In the genomic region with DNA sequence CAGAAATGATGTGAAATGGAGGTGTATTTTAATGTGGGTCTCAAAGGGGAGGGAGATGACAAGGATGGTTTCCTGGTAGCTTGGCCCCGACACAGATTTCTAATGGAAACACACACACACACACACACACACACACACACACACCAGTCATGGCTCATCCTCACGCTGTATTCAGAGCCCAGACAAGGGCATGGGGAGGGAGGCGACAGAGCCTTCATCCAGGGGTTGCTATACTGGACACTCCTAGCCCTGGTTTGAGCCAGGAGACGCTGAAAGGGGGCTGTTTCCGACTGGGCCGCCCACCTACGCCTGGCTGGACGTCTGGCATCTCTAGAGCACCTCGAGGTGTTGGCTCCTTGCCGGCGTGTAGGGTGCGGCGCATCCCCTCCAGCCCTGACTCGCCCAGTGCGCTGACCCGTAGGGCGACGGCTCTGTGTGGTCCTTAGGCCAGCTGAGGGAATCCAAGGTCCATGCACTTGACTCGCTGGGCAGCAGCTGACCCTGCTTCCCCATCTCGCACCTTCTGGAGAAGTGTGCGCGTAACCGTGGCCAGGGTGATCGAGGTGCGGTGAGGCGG, we compare ENCODE assay signal across 7 mouse cellular contexts. TPM values are rescaled to one million over a fixed set of nuclear protein-coding genes. Genes with fewer than 3 reads are reported as not detected.
DNase-seq lines count a peak whose midpoint lies in the region; ATAC-seq and TF ChIP-seq lines count a peak whose summit lies in the region.

Dbndd2 (plus strand) TSS at position 426 of the 577 bp plus-strand sequence.

- peak; percentile 47 for DNase-seq in adrenal gland, postnatal 10 days
- DNase-seq in gastrocnemius, adult 18-20 months (ENCODE audit: low spot score), result peak; percentile 31
- peak in 1 of 2 experiments; percentile 67 for DNase-seq in left cerebral cortex, postnatal 14 days (ENCODE audit: low spot score in 2 of 2)
- DNase-seq in urinary bladder, adult 2 months (ENCODE audit: low spot score), result peak; percentile 58

- H3K27ac ChIP-seq in ES-Bruce4 (ENCODE audit: insufficient read depth, low read length), result no peak within 1 kb of the TSS
- H3K27ac ChIP-seq in hindbrain, embryonic 13.5 days, result no peak within 1 kb of the TSS; the same call in 1 of the 2 replicates

- peak within 1 kb of the TSS; percentile 100 for H3K4me2 ChIP-seq in hindbrain, embryonic 13.5 days

- no peak for TF ChIP-seq EP300 in ES-Bruce4 (IDR thresholded peaks at IDR 0.05; ENCODE audit: insufficient read depth, low read depth, low read length)

- H3K36me3 ChIP-seq in ES-Bruce4 (ENCODE audit: control insufficient read depth, insufficient read depth, low read length, poor library complexity, severe bottlenecking), result no peaks in the 10 kb centered on the region
- H3K36me3 ChIP-seq in hindbrain, embryonic 13.5 days, result peaks cover 12% of the 10 kb centered on the region

- no peaks in the 10 kb centered on the region for H3K4me1 ChIP-seq in ES-Bruce4 (ENCODE audit: control insufficient read depth, insufficient read depth, low read length)
- H3K4me1 ChIP-seq in hindbrain, embryonic 13.5 days (replicated peaks), result peaks cover 16% of the 10 kb centered on the region

- TF ChIP-seq CTCF in ES-Bruce4 (IDR thresholded peaks at IDR 0.05; ENCODE audit: low read depth, low read length), result no peak

- under 1% methylated on average over 25 of the region's 26 CpGs for WGBS in hindbrain, embryonic 13.5 days

- peaks cover 5% of the 10 kb centered on the region for H3K27me3 ChIP-seq in ES-Bruce4 (ENCODE audit: control insufficient read depth, insufficient read depth, low read length, poor library complexity, severe bottlenecking)
- peaks cover 47% of the 10 kb centered on the region for H3K27me3 ChIP-seq in hindbrain, embryonic 13.5 days

- peak; percentile 79 for ATAC-seq in hindbrain, embryonic 13.5 days (ENCODE audit: low FRiP score)
- ATAC-seq in megakaryocyte progenitor cell, adult 5-6 weeks (replicated peaks; ENCODE audit: poor library complexity), result 0 out of 2 replicates have a peak, but pooled peaks have one; percentile 26

- H3K9me3 ChIP-seq in ES-Bruce4 (replicated peaks; ENCODE audit: control insufficient read depth, insufficient read depth, low read length, poor library complexity, severe bottlenecking), result no peaks in the 10 kb centered on the region
- no peaks in the 10 kb centered on the region for H3K9me3 ChIP-seq in hindbrain, embryonic 13.5 days

- peak within 1 kb of the TSS; percentile 74 for H3K4me3 ChIP-seq in ES-Bruce4 (ENCODE audit: low read depth, low read length)
- H3K4me3 ChIP-seq in hindbrain, embryonic 13.5 days, result peak within 1 kb of the TSS; percentile 77

- peak within 1 kb of the TSS; percentile 68 for H3K9ac ChIP-seq in ES-Bruce4 (ENCODE audit: low read depth, poor library complexity, severe bottlenecking)
- peak within 1 kb of the TSS; percentile 79 for H3K9ac ChIP-seq in hindbrain, embryonic 13.5 days

- intact Hi-C loops in left cerebral cortex, postnatal 14 days (cut with DNase I), result no loop called here

- no peak for TF ChIP-seq POLR2A in ES-Bruce4 (IDR thresholded peaks at IDR 0.05; ENCODE audit: insufficient read depth, low read length)

RNA-seq across cellular contexts. Expression of gene Dbndd2, which starts in this region (rescaled TPM):
- 6.4 and 7.1 TPM in 2 replicates for polyA plus RNA-seq in ES-Bruce4 (2011; ENCODE audit: insufficient read depth, insufficient read length, low read depth, missing spikeins)
- 10 to 100 TPM; 13.1 to 20.5 TPM for total RNA-seq in adrenal gland, postnatal 10 days (2021)
- total RNA-seq in gastrocnemius, adult 18-20 months (2021), result 10 to 100 TPM; 22.8 to 24.5 TPM
- 12.0 and 13.8 TPM in 2 replicates for polyA plus RNA-seq in hindbrain, embryonic 13.5 days (2015; fragmentation: Nextera tagmentation; extraction: Ambion mirVana)
- total RNA-seq in left cerebral cortex, postnatal 14 days (2021), result 100 to 1,000 TPM; 112 to 116 TPM
- total RNA-seq in megakaryocyte progenitor cell, adult 5-6 weeks (2015), result 1.1 and 2.7 TPM in 2 replicates
- 0.04 and 0.47 TPM in 2 replicates for total RNA-seq in megakaryocyte progenitor cell, adult 5-6 weeks (2017)
- 124 and 133 TPM in 2 replicates for polyA plus RNA-seq in urinary bladder, adult 2 months (2012; rRNA removed)
